ENCODE assay signal across 14 mouse cellular contexts in the genomic region with DNA sequence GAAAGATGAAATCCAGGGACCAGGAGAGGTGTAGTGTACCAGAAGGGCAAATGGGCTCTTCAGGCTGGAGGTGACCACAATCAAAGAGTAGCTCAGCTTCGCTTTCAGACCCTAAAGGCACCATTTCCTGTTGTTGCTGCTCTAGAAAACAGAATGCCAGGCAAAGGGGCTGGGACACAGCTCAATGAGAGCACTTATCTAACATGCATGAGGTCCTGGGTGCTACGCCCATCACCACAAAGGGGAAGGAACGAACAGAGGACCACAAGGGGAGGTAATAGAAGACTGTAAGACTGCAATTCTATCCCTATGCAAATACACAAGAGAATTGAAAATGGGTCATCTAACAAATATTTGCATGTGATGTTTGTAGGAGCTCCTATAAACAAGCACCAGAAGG.
"Had no signal": no experiment of that assay in that cellular context is flagged by ENCODE, and none has a peak within 500 bp of the region (broad histone marks: within the 10 kb centered on the region; RNA-seq: fewer than 3 reads in every experiment).

No protein-coding gene starts in this region.

- H3K36me3 ChIP-seq: midbrain, embryonic 15.5 days had no signal

- H3K9ac ChIP-seq: lung, embryonic 14.5 days; midbrain, embryonic 13.5 days; midbrain, embryonic 15.5 days; neural tube, embryonic 12.5 days had no signal

- ATAC-seq: midbrain, embryonic 13.5 days; midbrain, embryonic 15.5 days had no signal

- H3K4me1 ChIP-seq: midbrain, embryonic 13.5 days; midbrain, embryonic 15.5 days; neural tube, embryonic 12.5 days had no signal

- H3K4me3 ChIP-seq: megakaryocyte, embryonic 14.5 days; midbrain, embryonic 13.5 days; midbrain, embryonic 15.5 days; neural tube, embryonic 12.5 days had no signal

- H3K9me3 ChIP-seq: midbrain, embryonic 13.5 days; midbrain, embryonic 15.5 days; neural tube, embryonic 12.5 days had no signal

- H3K27me3 ChIP-seq: megakaryocyte, embryonic 14.5 days; midbrain, embryonic 13.5 days; midbrain, embryonic 15.5 days; neural tube, embryonic 12.5 days had no signal

- DNase-seq: lung, adult 18-20 months; lung, embryonic 14.5 days; lung, postnatal 10 days; lung, postnatal 4 days; right cerebral cortex, postnatal 14 days; right cerebral cortex, postnatal 4 days; spleen, adult 18-20 months; thymus, adult 18-20 months; thymus, postnatal 14 days; thymus, postnatal 36 days had no signal

- H3K27ac ChIP-seq: midbrain, embryonic 13.5 days; midbrain, embryonic 15.5 days; neural tube, embryonic 12.5 days had no signal
